Mouse (Mus musculus): ENCODE measurements at regions not wholly inside any gene's neighbourhood (a gene's known extent, or its start where the extent isn't known, plus 50 kb on each side); places are given as distances from the start of the nearest gene placed in this dataset.

- TF ChIP-seq CTCF (IDR thresholded peaks at IDR 0.05; ENCODE audit: low read depth) (no peak), EP300 (optimal IDR thresholded peaks at IDR 0.05) (no peak)
Observed at GRCm38 (mm10) chr2:135580051-135580450, 78.8 kb upstream of the Plcb4 start.

Data from stomach, postnatal 0 days (tissue).